Mouse (Mus musculus) right cerebral cortex, adult 2 months (tissue): Measurements from ENCODE around the gene Mettl3.
A peak's percentile ranks its signal among the peaks of the same experiment; 100 is the strongest.

Experiments used
- DNase-seq, 2 experiments: peaks; one replicate each; pipeline ENCODE4 v3.0.0; 2021 to 2022; ENCODE audit warnings: low spot score in 2 of 2

The Mettl3 gene

DNA sequence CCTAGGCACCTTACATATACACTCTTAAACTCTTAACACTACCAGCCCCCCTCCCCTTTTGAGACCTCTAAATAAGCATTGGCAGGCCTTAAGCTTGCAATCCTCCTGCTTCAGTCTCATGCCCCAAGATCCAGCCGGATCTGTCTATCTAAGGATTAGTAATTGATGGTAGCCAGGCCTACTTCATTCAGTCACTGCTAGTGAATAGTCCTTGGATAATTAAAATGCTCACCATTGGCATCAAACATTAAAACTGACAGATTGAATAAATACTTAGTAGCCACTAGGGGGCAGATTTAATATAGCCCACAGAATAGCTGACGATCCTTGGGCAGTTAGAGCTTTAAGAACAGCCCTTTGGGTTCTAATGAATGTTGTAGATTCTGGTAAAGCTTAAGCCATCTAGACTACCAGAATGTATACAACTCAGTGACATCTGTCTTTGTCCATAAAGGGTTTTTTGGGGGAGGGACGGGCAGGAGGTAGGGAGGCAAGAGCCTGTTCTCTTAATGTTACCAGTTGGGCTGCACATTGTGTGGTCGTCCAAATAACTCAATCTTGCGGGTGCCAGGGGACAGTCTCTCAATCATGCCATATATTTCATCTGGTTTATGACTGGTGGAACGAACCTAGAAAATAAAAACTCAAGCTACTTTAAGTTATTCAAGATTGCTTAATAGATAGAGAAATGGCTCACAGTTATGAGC is 9.2 kb downstream of the Mettl3 start:
- DNase-seq = no peak

DNA sequence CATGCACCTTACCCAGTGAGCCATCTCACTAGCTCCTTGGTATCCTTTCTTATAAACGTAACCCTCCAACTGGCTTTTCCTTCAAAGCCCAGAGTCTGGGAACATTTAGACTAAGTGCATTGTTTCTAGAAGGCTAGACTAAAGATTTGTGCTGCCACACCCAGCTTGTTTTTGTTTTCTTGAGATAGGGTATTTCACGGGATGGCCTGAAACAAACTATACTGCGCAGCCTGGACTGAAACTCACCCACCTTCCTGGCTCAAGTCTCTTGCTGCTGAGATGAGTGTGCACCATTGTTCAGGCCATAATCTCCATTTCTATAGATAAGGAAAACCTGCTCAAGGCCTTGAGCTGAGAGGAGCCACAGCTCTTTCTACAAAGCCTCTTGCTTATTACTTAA is 20.7 kb downstream of the Mettl3 start:
- no peak for DNase-seq

DNA sequence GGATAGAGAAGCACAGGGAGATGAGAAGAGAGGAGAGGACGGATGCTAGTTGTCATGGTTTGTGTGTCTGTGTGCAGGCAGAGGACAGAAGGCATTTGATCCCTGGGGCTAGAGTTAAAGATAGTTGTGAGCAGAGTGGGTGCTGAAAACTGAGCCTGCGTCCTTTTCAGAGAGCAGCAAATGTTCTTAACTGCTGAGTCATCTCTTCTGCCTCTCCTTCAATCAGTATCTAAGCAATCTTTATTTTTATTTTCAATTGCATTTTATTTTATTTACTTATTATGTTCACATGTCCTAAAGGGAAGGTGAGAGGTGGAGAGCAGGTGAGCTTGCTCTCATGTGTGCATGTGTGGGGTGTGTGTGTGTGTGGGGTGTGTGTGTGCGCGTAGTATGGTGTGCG is 21.3 kb downstream of the Mettl3 start:
- DNase-seq = no peak

DNA sequence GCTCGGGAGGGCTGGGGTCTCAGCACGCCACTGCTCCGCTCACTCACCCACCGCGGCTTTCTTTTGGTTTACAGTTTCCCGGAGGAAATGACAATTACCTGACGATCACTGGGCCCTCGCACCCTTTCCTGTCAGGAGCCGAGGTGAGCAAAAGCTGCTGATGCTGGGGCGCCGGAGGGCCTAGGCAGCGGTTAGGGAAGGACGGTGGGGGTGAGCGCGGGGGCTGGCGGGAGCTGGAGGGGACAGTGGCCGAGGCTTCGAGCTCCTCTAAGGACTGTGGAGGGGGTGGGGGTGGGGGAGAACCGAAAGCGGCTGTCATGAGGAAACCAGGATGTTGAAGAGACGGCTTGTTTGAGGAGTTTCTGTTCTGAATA is 25.2 kb downstream of the Mettl3 start:
- DNase-seq = no peak

DNA sequence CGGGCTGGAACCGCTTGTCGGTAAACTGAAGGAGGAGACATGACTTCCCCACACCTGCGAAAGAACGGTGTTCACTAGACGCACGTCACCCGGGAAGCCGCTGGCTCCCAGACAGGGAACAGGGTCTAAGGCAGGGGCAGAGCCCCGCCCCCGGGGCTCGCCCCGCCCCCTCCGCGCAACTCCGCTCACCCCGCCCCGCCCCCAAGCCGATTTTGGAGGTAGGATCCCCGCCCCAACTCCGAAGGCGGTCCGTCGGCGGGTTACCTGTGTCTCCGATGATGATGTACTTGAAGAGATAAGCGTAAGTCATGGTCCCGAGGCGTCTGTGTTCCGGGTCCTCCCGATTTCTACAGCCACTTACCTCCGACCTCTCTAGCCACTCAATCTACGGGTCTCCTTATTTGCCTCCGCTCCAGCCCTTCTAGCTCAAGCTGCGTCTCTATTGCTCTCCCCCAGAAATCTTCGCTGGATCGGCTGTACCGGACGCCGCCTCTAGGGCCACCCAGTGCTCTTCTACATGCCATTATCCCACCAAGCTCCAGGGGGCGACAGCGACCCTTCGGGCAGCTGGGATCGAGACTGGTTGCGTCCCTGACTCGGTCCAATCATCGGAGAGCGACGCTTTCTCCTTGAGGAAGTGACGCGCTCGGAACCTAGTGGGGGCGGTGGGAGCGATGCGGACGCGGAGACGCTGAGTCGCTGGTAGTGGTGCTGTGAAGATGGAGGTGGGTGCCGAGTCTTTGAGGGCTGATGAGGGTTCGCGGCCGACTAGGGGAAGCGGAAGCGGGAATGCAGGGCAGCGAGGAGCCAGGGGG is 25.8 kb downstream of the Mettl3 start, which contains the start of the genes Tox4 and Rab2b:
TSS of gene Tox4 (plus strand) at position 215 of the 815 bp plus-strand sequence.
TSS of gene Rab2b (minus strand) at position 614 of the 815 bp plus-strand sequence.
- DNase-seq = peak; percentile 100

DNA sequence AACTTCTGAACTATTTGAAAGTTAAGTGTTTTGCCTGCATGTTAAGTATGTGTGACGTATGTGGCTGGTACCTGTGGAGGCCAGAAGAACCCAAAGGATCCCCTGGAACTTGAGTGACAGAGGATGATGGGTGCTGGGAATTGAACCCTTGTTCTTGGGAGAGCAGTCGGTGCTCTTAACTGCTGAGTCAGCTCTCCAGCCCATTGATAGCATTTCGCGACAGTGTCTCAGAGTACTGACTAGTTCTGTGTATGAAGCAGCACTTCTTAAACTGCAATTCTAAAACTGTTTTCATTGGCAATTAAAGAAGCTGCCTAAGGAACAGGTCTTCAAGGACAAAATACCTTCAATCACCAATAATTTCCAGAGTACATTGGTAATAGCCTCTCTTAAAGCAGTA is 27.7 kb downstream of the Mettl3 start:
- DNase-seq = no peak

DNA sequence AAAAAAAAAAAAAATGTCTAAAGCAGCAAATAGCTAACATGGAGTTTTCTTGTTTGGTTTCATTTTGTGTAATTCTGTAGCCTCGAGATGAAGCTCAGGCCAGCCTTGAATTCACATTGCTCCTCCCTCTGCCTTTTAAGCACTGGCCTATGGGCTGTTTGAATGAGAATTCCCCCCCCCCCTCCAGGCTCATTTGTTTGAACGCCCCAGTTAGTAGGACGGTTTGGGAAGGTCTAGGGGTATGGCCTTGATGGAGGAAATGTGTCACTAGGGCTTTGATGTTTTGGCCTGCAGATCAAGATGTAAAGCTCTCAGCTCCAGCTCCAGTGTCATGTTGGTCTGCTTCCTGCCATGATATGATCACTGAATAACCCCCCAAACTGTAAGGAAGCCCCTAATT is 32.1 kb downstream of the Mettl3 start:
- DNase-seq = no peak

DNA sequence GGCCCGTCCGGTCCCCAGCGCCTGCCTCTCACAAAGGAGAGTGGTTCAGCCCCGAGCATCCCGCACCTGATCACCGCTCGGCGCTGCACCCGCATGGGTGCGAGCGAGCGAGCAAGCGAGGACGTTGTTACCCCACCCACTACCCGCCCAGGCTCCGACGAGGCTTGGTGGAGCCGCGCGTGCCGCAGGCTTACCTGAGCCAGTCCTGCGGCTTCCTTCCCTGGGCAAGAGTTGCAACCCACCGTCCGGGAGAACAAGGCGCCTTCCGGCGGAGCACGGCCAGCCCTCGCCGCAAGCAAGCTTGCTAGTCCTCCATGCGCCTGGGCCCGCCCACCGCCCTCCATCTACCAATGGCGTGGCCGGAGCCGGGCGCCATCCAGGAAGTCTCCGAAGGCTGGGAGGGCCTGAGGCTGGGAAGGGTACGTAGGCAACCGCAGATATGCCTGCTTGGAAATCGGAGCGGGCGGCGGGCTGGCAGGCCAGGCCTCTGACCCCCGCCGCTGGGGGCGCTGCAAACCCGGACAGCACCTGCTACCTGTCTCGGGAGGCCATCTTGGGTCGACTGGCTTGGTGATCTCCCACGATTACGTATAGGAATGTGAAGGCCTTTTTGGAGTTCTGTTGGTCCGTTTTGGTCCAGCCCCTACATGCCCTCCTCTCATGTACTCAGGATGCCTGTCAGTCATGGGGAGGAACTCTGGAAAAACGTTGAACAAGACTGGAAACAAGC is 47.3 kb downstream of the Mettl3 start, which contains the start of gene Chd8:
TSS of gene Chd8 (minus strand) at position 297 of the 730 bp plus-strand sequence.
- DNase-seq = peak; percentile 97 to 98

DNA sequence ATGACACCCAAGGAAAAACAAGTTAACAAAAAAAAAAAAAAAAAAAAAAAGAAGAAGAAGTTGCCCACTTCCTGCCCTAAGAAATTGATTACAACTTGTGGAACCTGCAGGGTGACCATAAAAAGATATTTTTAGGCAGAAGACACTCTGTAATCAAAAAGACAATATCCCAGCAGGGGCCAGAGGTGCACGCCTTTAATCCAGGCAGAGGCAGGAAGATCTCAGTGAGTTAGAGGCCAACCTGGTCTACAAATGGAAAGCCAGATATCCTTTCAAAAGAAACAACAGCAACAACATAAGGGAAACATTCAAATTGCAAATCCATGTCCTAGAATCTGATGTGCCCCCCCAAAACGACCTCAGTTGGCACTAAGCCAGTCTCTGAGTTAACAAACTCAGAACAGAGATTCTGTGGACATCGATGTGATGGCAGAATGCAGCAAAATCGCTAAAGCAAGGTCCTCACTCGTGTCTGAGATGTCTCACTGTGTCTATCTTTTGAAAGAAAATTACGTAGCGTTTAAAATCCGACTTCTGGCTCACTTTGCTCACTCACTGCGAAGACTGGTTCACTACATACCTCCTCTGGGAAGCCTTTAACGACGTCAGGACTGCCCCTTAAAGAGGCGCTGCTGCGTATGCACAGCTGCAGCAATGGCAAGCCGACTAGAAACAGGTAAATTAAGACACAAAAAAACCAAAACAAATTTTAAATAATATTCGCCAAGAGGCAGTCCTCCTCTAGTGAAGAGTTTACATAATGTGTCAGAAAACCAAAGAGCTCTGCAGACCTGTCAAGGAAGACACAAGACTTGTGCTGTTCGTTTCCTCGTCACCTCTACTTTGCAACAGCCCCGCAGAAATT is 48.4 kb downstream of the Mettl3 start:
- DNase-seq = peak; percentile 29 to 39

DNA sequence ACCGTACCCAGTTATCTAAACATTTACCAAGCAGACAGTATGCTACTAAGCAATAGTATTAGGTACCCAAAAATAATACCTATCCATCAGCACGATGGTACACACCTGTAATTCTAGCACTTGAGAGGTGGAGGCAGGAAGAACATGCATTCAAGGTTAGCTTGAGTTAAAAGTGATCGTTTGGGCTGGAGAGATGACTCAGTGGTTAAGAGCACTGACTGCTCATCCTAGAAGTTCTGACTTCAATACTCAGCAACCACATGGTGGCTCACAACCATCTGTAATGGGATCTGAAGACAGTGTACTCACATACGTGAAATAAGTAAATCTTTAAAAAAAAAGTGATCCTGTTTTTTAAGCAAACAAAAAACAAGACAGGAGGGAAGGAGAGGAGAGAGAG is 58.8 kb downstream of the Mettl3 start:
- DNase-seq = no peak
